Mouse (Mus musculus) MEL (cell line): ENCODE measurements around the gene Glod5.

ENCODE experiments used
- CTCF ChIP-seq, 3 experiments: IDR thresholded peaks in 2 of 3; conservative IDR thresholded peaks in 1 of 3; 2 replicates each; pipeline ENCODE4 v1.5.1; 2011 to 2012; ENCODE audit warnings: low read length in 3 of 3, low read depth in 2 of 3, mild to moderate bottlenecking in 2 of 3, improper control_type of control experiment in 1 of 3, inconsistent platforms in 1 of 3, mixed read lengths in 1 of 3, moderate library complexity in 1 of 3; ENCODE audit not compliant: control insufficient read depth in 1 of 3, insufficient read depth in 1 of 3, poor library complexity in 1 of 3, severe bottlenecking in 1 of 3
- EP300 ChIP-seq, 2 experiments: IDR thresholded peaks; 2 replicates each; pipeline ENCODE4 v1.6.1; 2011; ENCODE audit warnings: improper control_type of control experiment in 2 of 2, low read length in 2 of 2, low read depth in 1 of 2, mild to moderate bottlenecking in 1 of 2
- NRF1 ChIP-seq: IDR thresholded peaks from 2 replicates; pipeline ENCODE4 v1.6.1; 2014; ENCODE audit warnings: low read depth, mild to moderate bottlenecking, inconsistent platforms, low read length, improper control_type of control experiment, moderate library complexity; ENCODE audit not compliant: poor library complexity, insufficient read depth, severe bottlenecking
- POLR2A ChIP-seq, 2 experiments: IDR thresholded peaks; 2 replicates each; pipeline ENCODE4 v1.6.1; 2011 to 2012; ENCODE audit warnings: low read length in 2 of 2, mild to moderate bottlenecking in 2 of 2, control low read depth in 1 of 2, improper control_type of control experiment in 1 of 2, low read depth in 1 of 2, moderate library complexity in 1 of 2; ENCODE audit not compliant: control insufficient read depth in 1 of 2, insufficient read depth in 1 of 2, poor library complexity in 1 of 2
- POLR2AphosphoS2 ChIP-seq: IDR thresholded peaks from 2 replicates; pipeline ENCODE4 v1.6.1; 2011; ENCODE audit warnings: low read length, improper control_type of control experiment
- TAL1 ChIP-seq: IDR thresholded peaks from 2 replicates; pipeline ENCODE4 v1.6.1; 2012; ENCODE audit warnings: mild to moderate bottlenecking, inconsistent platforms, low read length, moderate library complexity, mixed read lengths
- ZC3H11A ChIP-seq: IDR thresholded peaks from 2 replicates; pipeline ENCODE4 v1.6.1; 2012; ENCODE audit warnings: low read depth, mild to moderate bottlenecking, inconsistent platforms, low read length, improper control_type of control experiment

DNA sequence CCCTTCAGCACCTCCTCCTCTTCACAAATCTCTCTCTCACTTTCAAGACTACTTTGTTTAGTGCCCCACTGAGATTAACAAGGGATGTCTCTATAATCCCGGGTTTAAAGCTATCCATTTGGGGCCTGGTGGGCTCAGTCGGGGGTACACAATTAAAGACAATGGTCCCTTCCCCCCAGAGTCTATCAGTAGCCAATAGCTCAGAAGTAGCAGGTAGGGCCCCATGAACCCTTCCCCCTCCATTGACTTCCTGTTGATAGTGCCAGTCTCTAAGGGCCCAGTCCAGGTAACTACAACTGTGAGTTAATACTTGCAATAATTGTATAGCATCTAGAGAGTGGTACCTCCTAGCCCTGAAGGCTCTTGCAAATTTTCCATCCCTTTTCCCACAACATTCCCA lies 5.1 kb downstream of the Glod5 start:
- TF ChIP-seq ZC3H11A (no peak), TAL1 (no peak), POLR2A (IDR thresholded peaks at IDR 0.05; ENCODE audit: control insufficient read depth in 1 of 2, insufficient read depth in 1 of 2, low read depth in 1 of 2, low read length in 2 of 2, poor library complexity in 1 of 2) (no peak), NRF1 (no peak), CTCF (IDR thresholded peaks at IDR 0.05 in 2 of 3, conservative IDR thresholded peaks at IDR 0.05 in 1 of 3; ENCODE audit: control insufficient read depth in 1 of 3, insufficient read depth in 1 of 3, low read depth in 2 of 3, low read length in 3 of 3, poor library complexity in 1 of 3, severe bottlenecking in 1 of 3) (no peak), EP300 (IDR thresholded peaks at IDR 0.05; ENCODE audit: low read depth in 1 of 2, low read length in 2 of 2) (no peak), POLR2AphosphoS2 (no peak)
